In genomic region chr3:96520171-96520570, GRCm38 (mm10) we compare ENCODE assay signal across 23 mouse cellular contexts. TPM values are rescaled to one million over a fixed set of nuclear protein-coding genes. Genes with fewer than 3 reads are reported as not detected.
A peak's percentile ranks its signal among the peaks of the same experiment; 100 is the strongest.
DNase-seq lines count a peak whose midpoint lies in the region; TF ChIP-seq lines count a peak whose summit lies in the region.
"Had no signal": no experiment of that assay in that cellular context is flagged by ENCODE, and none has a peak within 500 bp of the region (broad histone marks: within the 10 kb centered on the region; RNA-seq: fewer than 3 reads in every experiment).

No protein-coding gene starts in this region.

- H3K36me3 ChIP-seq in E14TG2a.4 (ENCODE audit: insufficient read depth, low read length) (no peaks in the 10 kb centered on the region), ES-Bruce4 (ENCODE audit: control insufficient read depth, insufficient read depth, low read length, poor library complexity, severe bottlenecking) (no peaks in the 10 kb centered on the region)
- H3K36me3 ChIP-seq: embryonic facial prominence, embryonic 12.5 days; embryonic facial prominence, embryonic 15.5 days; hindbrain, embryonic 12.5 days; hindbrain, embryonic 15.5 days had no signal

- peaks cover 19% of the 10 kb centered on the region for H3K4me1 ChIP-seq in E14TG2a.4 (replicated peaks; ENCODE audit: low read depth, low read length)
- no peaks in the 10 kb centered on the region for H3K4me1 ChIP-seq in ES-Bruce4 (ENCODE audit: control insufficient read depth, insufficient read depth, low read length)
- H3K4me1 ChIP-seq: embryonic facial prominence, embryonic 12.5 days; embryonic facial prominence, embryonic 15.5 days; hindbrain, embryonic 12.5 days; hindbrain, embryonic 15.5 days had no signal

- DNase-seq in R1 (ENCODE audit: low read depth, low spot score): peak; percentile 57
- DNase-seq in neural tube, embryonic 10.5 days (ENCODE audit: extremely low spot score, low spot score): no peak
- DNase-seq in kidney, postnatal 4 days: no peak
- DNase-seq in layer of hippocampus, postnatal 36 days: no peak
- DNase-seq: adrenal gland, adult 2 months; adrenal gland, postnatal 14 days; cerebellum, adult 11 months; cerebellum, adult 2 months; cerebellum, adult 9-11 months; cerebellum, postnatal 25 days; forebrain, postnatal 0 days; gastrocnemius, postnatal 25 days had no signal

- peak; percentile 20 for TF ChIP-seq POLR2A in ES-Bruce4 (IDR thresholded peaks at IDR 0.05; ENCODE audit: insufficient read depth, low read length)

- no peak overlapping the region for H3K27ac ChIP-seq in ES-Bruce4 (ENCODE audit: insufficient read depth, low read length)
- H3K27ac ChIP-seq: embryonic facial prominence, embryonic 12.5 days; embryonic facial prominence, embryonic 15.5 days; hindbrain, embryonic 12.5 days; hindbrain, embryonic 15.5 days had no signal

- no peaks in the 10 kb centered on the region for H3K9me3 ChIP-seq in E14TG2a.4 (ENCODE audit: low read length)
- no peaks in the 10 kb centered on the region for H3K9me3 ChIP-seq in ES-Bruce4 (replicated peaks; ENCODE audit: control insufficient read depth, insufficient read depth, low read length, poor library complexity, severe bottlenecking)
- H3K9me3 ChIP-seq: embryonic facial prominence, embryonic 12.5 days; embryonic facial prominence, embryonic 15.5 days; hindbrain, embryonic 12.5 days; hindbrain, embryonic 15.5 days had no signal

- H3K4me3 ChIP-seq in E14TG2a.4 (replicated peaks; ENCODE audit: low read length) (peak overlapping the region; percentile 72), ES-Bruce4 (ENCODE audit: low read depth, low read length) (peak overlapping the region; percentile 26; the same call in 1 of the 2 replicates)
- H3K4me3 ChIP-seq: embryonic facial prominence, embryonic 12.5 days; embryonic facial prominence, embryonic 15.5 days; hindbrain, embryonic 12.5 days; hindbrain, embryonic 15.5 days had no signal

- peaks cover 6% of the 10 kb centered on the region; the same call in 1 of the 2 replicates for H3K27me3 ChIP-seq in E14TG2a.4 (ENCODE audit: insufficient read depth, low read length)
- H3K27me3 ChIP-seq in ES-Bruce4 (ENCODE audit: control insufficient read depth, insufficient read depth, low read length, poor library complexity, severe bottlenecking): no peaks in the 10 kb centered on the region
- H3K27me3 ChIP-seq: embryonic facial prominence, embryonic 15.5 days; hindbrain, embryonic 15.5 days had no signal

- TF ChIP-seq CTCF in E14TG2a.4 (conservative IDR thresholded peaks at IDR 0.05; ENCODE audit: low read length): no peak
- TF ChIP-seq CTCF in ES-Bruce4 (IDR thresholded peaks at IDR 0.05; ENCODE audit: low read depth, low read length): no peak

- 0 out of 2 replicates have a peak overlapping the region, but pooled peaks have one; percentile 14 for H3K9ac ChIP-seq in ES-Bruce4 (ENCODE audit: low read depth, poor library complexity, severe bottlenecking)
- H3K9ac ChIP-seq: embryonic facial prominence, embryonic 12.5 days; embryonic facial prominence, embryonic 15.5 days; forebrain, postnatal 0 days; hindbrain, embryonic 12.5 days; hindbrain, embryonic 15.5 days had no signal

- TF ChIP-seq EP300 in ES-Bruce4 (IDR thresholded peaks at IDR 0.05; ENCODE audit: insufficient read depth, low read depth, low read length): no peak

RNA-seq across cellular contexts. Expression of gene Hfe2, which starts 4.8 kb away (rescaled TPM):
- polyA plus RNA-seq in ES-Bruce4 (2011; ENCODE audit: insufficient read depth, insufficient read length, low read depth, missing spikeins): 0.88 and 1.2 TPM in 2 replicates
- under 1 TPM in 1 of 2 experiments, not detected in 1; 0.25 TPM for total RNA-seq in layer of hippocampus, postnatal 36 days (2021)
- total RNA-seq: common myeloid progenitor, adult 5-6 weeks; hematopoietic stem cell, adult 5-6 weeks had no signal

RNA-seq across cellular contexts. Expression of gene Txnip, which starts 37.6 kb away (rescaled TPM):
- polyA plus RNA-seq in ES-Bruce4 (2011; ENCODE audit: insufficient read depth, insufficient read length, low read depth, missing spikeins): 450 and 464 TPM in 2 replicates
- total RNA-seq in layer of hippocampus, postnatal 36 days (2021): 10 to 100 TPM; 20.7 to 32.2 TPM

RNA-seq across cellular contexts. Expression of gene Gm16253, which starts 56.6 kb away (rescaled TPM):
- 1.1 and 1.7 TPM in 2 replicates for polyA plus RNA-seq in ES-Bruce4 (2011; ENCODE audit: insufficient read depth, insufficient read length, low read depth, missing spikeins)
- total RNA-seq in layer of hippocampus, postnatal 36 days (2021): not detected
- total RNA-seq: adrenal gland, adult 2 months; adrenal gland, postnatal 14 days; adrenal gland, postnatal 4 days; common myeloid progenitor, adult 5-6 weeks; forebrain, postnatal 0 days; hematopoietic stem cell, adult 5-6 weeks had no signal
- polyA plus RNA-seq: adrenal gland, adult 2 months; cerebellum, adult 2 months; forebrain, embryonic 14.5 days; forebrain, postnatal 0 days; gonadal fat pad, adult 2 months had no signal
